Mouse (Mus musculus): ENCODE results near the gene Xpnpep1. TPM values are rescaled to one million over a fixed set of nuclear protein-coding genes. Genes with fewer than 3 reads are reported as not detected.

The Xpnpep1 gene
- total and polyA plus RNA-seq, 3 experiments, result 82.8 to 99.6 (median 96.0) TPM

DNA sequence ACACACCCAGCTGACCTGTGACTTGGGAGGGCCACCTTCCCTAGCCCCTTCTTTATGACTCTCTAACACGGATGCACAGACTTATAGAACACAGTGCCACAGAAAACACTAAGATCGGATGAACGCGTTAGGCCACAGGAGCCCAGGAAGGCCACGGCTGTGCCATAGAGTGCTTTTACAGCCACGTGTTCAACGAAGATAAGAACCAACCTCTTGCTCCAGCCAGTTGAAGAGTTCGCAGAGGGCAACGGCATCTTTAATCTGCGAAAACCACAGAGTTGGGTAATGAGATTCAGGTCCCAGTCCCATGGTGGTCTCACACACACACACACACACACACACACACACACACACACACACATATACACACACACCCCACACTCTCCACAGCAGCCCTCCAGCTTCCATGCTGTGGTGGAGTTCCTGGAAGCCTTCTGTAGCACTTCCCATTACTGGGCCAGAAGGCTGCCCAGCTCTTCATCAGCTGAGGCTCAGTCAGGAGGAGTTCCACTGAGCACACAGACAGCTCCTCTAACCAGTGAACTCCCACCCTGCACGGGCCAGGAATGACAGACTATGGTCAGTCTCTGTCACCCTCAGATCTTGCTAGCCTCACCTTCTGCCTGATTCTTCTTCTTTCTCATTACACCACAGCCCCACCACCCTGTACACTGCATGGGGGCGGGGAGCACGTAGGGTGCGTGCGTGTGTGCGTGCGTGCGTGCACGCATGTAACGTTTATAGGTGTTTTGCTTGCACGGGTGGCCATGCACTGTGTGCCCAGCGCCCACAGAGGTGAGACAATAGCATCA, 36.3 kb downstream of the Xpnpep1 start:
- in situ Hi-C loops (cut with MboI; ENCODE audit: low pct_ligation_motif_present, low pct_unique_long_range_greater_than_20kb, low sequenced_read_pairs) (loop anchor here (25.0 kb wide), 1 partner anchor 334 kb away; no protein-coding TSS in a partner anchor), dilution Hi-C loops (cut with MboI; ENCODE audit: extremely low pct_ligation_motif_present, extremely low pct_unique_long_range_greater_than_20kb, low sequenced_read_pairs) (no loop called here)
- peaks cover 68 to 100% of the 10 kb centered on the region in 2 experiments for H3K36me3 ChIP-seq (replicated peaks in 1 of 2; ENCODE audit: control insufficient read depth in 1 of 2, insufficient read depth in 1 of 2, low read length in 1 of 2)
- TF ChIP-seq ETS1 (conservative IDR thresholded peaks at IDR 0.05; ENCODE audit: low read depth, low read length) (no peak), IRF4 (IDR thresholded peaks at IDR 0.05; ENCODE audit: low read depth, low read length) (no peak), MEF2A (IDR thresholded peaks at IDR 0.05; ENCODE audit: borderline replicate concordance, low read depth, low read length) (no peak), ZKSCAN1 (IDR thresholded peaks at IDR 0.05; ENCODE audit: borderline replicate concordance, low read depth, low read length) (no peak), KAT2A (IDR thresholded peaks at IDR 0.05; ENCODE audit: insufficient replicate concordance, low read length) (no peak), MAZ (IDR thresholded peaks at IDR 0.05; ENCODE audit: low read depth, low read length) (no peak), MAFK (IDR thresholded peaks at IDR 0.05; ENCODE audit: insufficient replicate concordance, low read length) (no peak), TCF12 (IDR thresholded peaks at IDR 0.05; ENCODE audit: low read depth, low read length) (no peak)
- DNase-seq (ENCODE audit: extremely low read depth), result no peak
- H3K4me1 ChIP-seq (ENCODE audit: control insufficient read depth in 1 of 2, insufficient read depth in 2 of 2), result no peaks in the 10 kb centered on the region; a peak in 1 of 4 replicates
- H3K27me3 ChIP-seq (replicated peaks), result no peaks in the 10 kb centered on the region
- H3K9ac ChIP-seq (ENCODE audit: insufficient read depth, low read depth), result no peak overlapping the region
- peaks cover 3% of the 10 kb centered on the region for H3K9me3 ChIP-seq (replicated peaks; ENCODE audit: low read length)
- H3K79me2 ChIP-seq (replicated peaks; ENCODE audit: control insufficient read depth, extremely low read depth, insufficient read depth, poor library complexity, severe bottlenecking), result no peaks in the 10 kb centered on the region
- no peak overlapping the region for H3K27ac ChIP-seq (ENCODE audit: insufficient read depth, low read depth)
- no peak overlapping the region for H3K4me2 ChIP-seq (ENCODE audit: insufficient read depth, low read depth, poor library complexity, severe bottlenecking)
- H3K4me3 ChIP-seq (replicated peaks in 1 of 3; ENCODE audit: low read depth in 2 of 3, low read length in 2 of 3, poor library complexity in 1 of 3), result no peak overlapping the region

DNA sequence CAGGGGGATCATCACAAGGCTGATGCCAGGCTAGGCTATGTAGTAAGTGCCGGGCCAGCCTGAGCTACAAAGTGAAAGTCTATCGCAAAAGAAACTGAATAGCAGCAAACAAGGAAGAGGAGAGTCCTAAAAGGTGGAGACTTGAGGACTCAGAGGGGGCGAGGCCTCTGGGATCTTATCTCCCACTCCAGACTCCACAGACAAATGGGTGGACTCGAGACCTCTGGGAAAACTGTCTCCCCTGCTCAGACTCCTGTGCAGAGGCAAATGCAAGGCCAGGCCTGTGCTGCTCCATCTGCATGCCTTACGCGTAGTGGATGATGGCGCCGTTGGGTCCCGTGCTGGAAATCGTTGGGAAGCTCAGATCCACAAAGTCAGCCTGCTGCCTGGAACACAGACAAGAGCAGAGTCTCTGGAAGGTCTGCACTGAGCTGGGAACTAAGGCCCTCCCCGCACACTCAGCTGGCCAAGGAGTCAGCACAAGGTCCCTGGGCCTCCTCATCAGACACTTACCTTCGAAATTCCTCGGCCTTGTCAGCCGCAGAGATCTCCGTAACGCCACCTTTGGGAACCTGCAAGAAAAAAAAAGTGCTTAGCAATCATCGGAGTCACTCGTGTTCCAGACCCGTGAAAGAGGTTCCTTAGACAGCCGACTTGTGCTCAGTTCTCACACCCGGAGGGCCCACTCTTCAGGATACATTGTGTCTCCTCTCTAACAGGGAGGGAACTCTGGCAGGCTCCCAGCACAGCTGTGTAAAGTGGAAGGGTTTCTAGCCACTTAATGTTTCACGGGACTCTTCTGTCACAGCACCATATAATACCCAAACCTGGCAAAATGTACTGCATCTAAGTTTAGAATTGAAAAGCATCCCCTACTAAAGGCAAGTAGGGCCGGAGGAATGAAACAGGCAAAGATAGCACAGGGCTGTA, 37.6 kb downstream of the Xpnpep1 start:
- DNase-seq (ENCODE audit: extremely low read depth), result no peak
- no peak overlapping the region for H3K4me3 ChIP-seq (replicated peaks in 1 of 3; ENCODE audit: low read depth in 2 of 3, low read length in 2 of 3, poor library complexity in 1 of 3)
- no peak overlapping the region for H3K4me2 ChIP-seq (ENCODE audit: insufficient read depth, low read depth, poor library complexity, severe bottlenecking)
- no peak for TF ChIP-seq RAD21 (IDR thresholded peaks at IDR 0.05; ENCODE audit: low read depth, low read length)
- no peak for TF ChIP-seq NRF1 (IDR thresholded peaks at IDR 0.05; ENCODE audit: low read depth, low read length)
- TF ChIP-seq USF2 (conservative IDR thresholded peaks at IDR 0.05; ENCODE audit: low read depth, low read length), result no peak
- no peak for TF ChIP-seq ZNF384 (IDR thresholded peaks at IDR 0.05; ENCODE audit: low read depth, low read length)
- no peak for TF ChIP-seq CHD2 (IDR thresholded peaks at IDR 0.05; ENCODE audit: low read length)
- no peak for TF ChIP-seq PAX5 (IDR thresholded peaks at IDR 0.05; ENCODE audit: low read length)
- TF ChIP-seq E2F4 (IDR thresholded peaks at IDR 0.05; ENCODE audit: insufficient replicate concordance, low read depth, low read length), result no peak
- no peak for TF ChIP-seq MAX (IDR thresholded peaks at IDR 0.05; ENCODE audit: low read length)
- TF ChIP-seq ZKSCAN1 (IDR thresholded peaks at IDR 0.05; ENCODE audit: borderline replicate concordance, low read depth, low read length), result no peak
- no peak for TF ChIP-seq CTCF (conservative IDR thresholded peaks at IDR 0.05 in 1 of 2, IDR thresholded peaks at IDR 0.05 in 1 of 2; ENCODE audit: low read depth in 2 of 2, low read length in 2 of 2)
- TF ChIP-seq EP300 (IDR thresholded peaks at IDR 0.05; ENCODE audit: low read length), result no peak
- no peak for TF ChIP-seq ELF1 (IDR thresholded peaks at IDR 0.05; ENCODE audit: low read depth, low read length)
- TF ChIP-seq ZMIZ1 (IDR thresholded peaks at IDR 0.05; ENCODE audit: low read depth, low read length), result no peak
- TF ChIP-seq ZC3H11A (IDR thresholded peaks at IDR 0.05; ENCODE audit: low read depth, low read length), result no peak
- TF ChIP-seq ETS1 (conservative IDR thresholded peaks at IDR 0.05; ENCODE audit: low read depth, low read length), result no peak
- no peak for TF ChIP-seq IRF4 (IDR thresholded peaks at IDR 0.05; ENCODE audit: low read depth, low read length)
- TF ChIP-seq RCOR1 (conservative IDR thresholded peaks at IDR 0.05; ENCODE audit: low read depth, low read length), result no peak
- no peak for TF ChIP-seq GABPA (IDR thresholded peaks at IDR 0.05; ENCODE audit: insufficient replicate concordance, low read depth, low read length)
- TF ChIP-seq HCFC1 (IDR thresholded peaks at IDR 0.05; ENCODE audit: low read depth, low read length), result no peak
- no peak for TF ChIP-seq JUND (conservative IDR thresholded peaks at IDR 0.05; ENCODE audit: low read depth, low read length)
- peaks cover 72 to 100% of the 10 kb centered on the region in 2 experiments for H3K36me3 ChIP-seq (replicated peaks in 1 of 2; ENCODE audit: control insufficient read depth in 1 of 2, insufficient read depth in 1 of 2, low read length in 1 of 2)
- dilution Hi-C loops (cut with MboI; ENCODE audit: extremely low pct_ligation_motif_present, extremely low pct_unique_long_range_greater_than_20kb, low sequenced_read_pairs), result no loop called here
- no peaks in the 10 kb centered on the region; a peak in 1 of 4 replicates for H3K4me1 ChIP-seq (ENCODE audit: control insufficient read depth in 1 of 2, insufficient read depth in 2 of 2)
- no peaks in the 10 kb centered on the region for H3K27me3 ChIP-seq (replicated peaks)
- H3K9ac ChIP-seq (ENCODE audit: insufficient read depth, low read depth), result no peak overlapping the region
- no peak overlapping the region for H3K27ac ChIP-seq (ENCODE audit: insufficient read depth, low read depth)
- H3K79me2 ChIP-seq (replicated peaks; ENCODE audit: control insufficient read depth, extremely low read depth, insufficient read depth, poor library complexity, severe bottlenecking), result no peaks in the 10 kb centered on the region
- peaks cover 3% of the 10 kb centered on the region for H3K9me3 ChIP-seq (replicated peaks; ENCODE audit: low read length)
- in situ Hi-C loops (cut with MboI; ENCODE audit: low pct_ligation_motif_present, low pct_unique_long_range_greater_than_20kb, low sequenced_read_pairs), result loop anchor here (25.0 kb wide), 1 partner anchor 335 kb away; no protein-coding TSS in a partner anchor
